Mouse (Mus musculus) adrenal gland, adult 18-20 months (tissue): Measurements from ENCODE around the gene Trim80. TPM values are rescaled to one million over a fixed set of nuclear protein-coding genes. Genes with fewer than 3 reads are reported as not detected.
A peak's percentile ranks its signal among the peaks of the same experiment; 100 is the strongest.
"Not testable (repeated sequence)": the region's sequence is repeated elsewhere in the genome, so short reads cannot be mapped to it uniquely, and the experiment has no call there.

Experiments
- DNase-seq, 2 experiments: peaks; one replicate each; pipeline ENCODE4 v3.0.0; 2021 to 2022; ENCODE audit warnings: low spot score in 2 of 2
- total RNA-seq, 2 experiments: library from RNA; stranded (reverse); gene quantifications; 1 replicate in 1 of 2; 2 replicates in 1 of 2; pipeline ENCODE4 v1.2.3; 2021

Gene Trim80
- total RNA-seq, 2 experiments from 2014 or later = 0.20 to 0.61 TPM

- DNase-seq = no peak
These were observed 20.6 kb downstream of the Trim80 start for GRCm38 (mm10) chr11:115460976-115461375.

- DNase-seq = no peak
These were observed 21.5 kb downstream of the Trim80 start for GRCm38 (mm10) chr11:115461846-115462242.

GRCm38 (mm10) chr11:115462243-115462891 lies 22.0 kb downstream of the Trim80 start, which contains the start of gene Slc16a5:
Slc16a5 (plus strand) TSS chr11:115462474.
- no peak for DNase-seq

- no peak for DNase-seq
These were observed 23.1 kb downstream of the Trim80 start for GRCm38 (mm10) chr11:115463397-115463796.

GRCm38 (mm10) chr11:115464851-115465250 lies 24.5 kb downstream of the Trim80 start:
- no peak for DNase-seq

GRCm38 (mm10) chr11:115467217-115467618 lies 26.9 kb downstream of the Trim80 start:
- no peak for DNase-seq

GRCm38 (mm10) chr11:115472183-115472582 lies 31.8 kb downstream of the Trim80 start:
- DNase-seq = no peak

GRCm38 (mm10) chr11:115473626-115474275 lies 33.4 kb downstream of the Trim80 start:
- peak; percentile 94 to 96 for DNase-seq

GRCm38 (mm10) chr11:115475025-115475757 lies 34.8 kb downstream of the Trim80 start, which contains the start of gene Armc7:
Armc7 (plus strand) TSS chr11:115475667.
- DNase-seq = peak; percentile 93 to 95

- no peak for DNase-seq
These were observed 35.5 kb downstream of the Trim80 start for GRCm38 (mm10) chr11:115475758-115476237.

GRCm38 (mm10) chr11:115476630-115477029 lies 36.3 kb downstream of the Trim80 start:
- DNase-seq = not testable (repeated sequence)

GRCm38 (mm10) chr11:115477388-115477787 lies 37.0 kb downstream of the Trim80 start:
- DNase-seq = not testable (repeated sequence)

- DNase-seq = no peak
These were observed 38.1 kb downstream of the Trim80 start for GRCm38 (mm10) chr11:115478296-115478938.

GRCm38 (mm10) chr11:115481553-115482259 lies 41.4 kb downstream of the Trim80 start:
- DNase-seq = no peak

GRCm38 (mm10) chr11:115483278-115483677 lies 42.9 kb downstream of the Trim80 start:
- no peak for DNase-seq

GRCm38 (mm10) chr11:115483726-115484125 lies 43.4 kb downstream of the Trim80 start:
- peak; percentile 80 to 85 for DNase-seq

- no peak for DNase-seq
These were observed 44.8 kb downstream of the Trim80 start for GRCm38 (mm10) chr11:115485155-115485554.

GRCm38 (mm10) chr11:115488551-115489104 lies 48.3 kb downstream of the Trim80 start:
- DNase-seq = no peak

GRCm38 (mm10) chr11:115490441-115491355 lies 50.4 kb downstream of the Trim80 start:
- peak; percentile 34 to 39 for DNase-seq
